Mouse (Mus musculus) common myeloid progenitor, adult 5-6 weeks (primary cell): ENCODE results near the gene Lcor. TPM values are rescaled to one million over a fixed set of nuclear protein-coding genes. Genes with fewer than 3 reads are reported as not detected.

ENCODE experiments used
- total RNA-seq: library from RNA; stranded (forward); fragments of 200-1000, 187-1606 nt; gene quantifications from 2 replicates; pipeline ENCODE4 v1.2.3, GENCODE M21; 2017

Gene Lcor
- total RNA-seq, 1 experiment from 2014 or later, result 21.1 TPM

Other genes starting within 250 kb of the Lcor start
- gene Tm9sf3, start 218.6 kb upstream of the Lcor start, total RNA-seq, result 243 and 265 TPM in 2 replicates
- 10.0 and 10.2 TPM in 2 replicates for gene Pik3ap1, start 97.5 kb upstream of the Lcor start, total RNA-seq
- gene Gm340, start 99.7 kb downstream of the Lcor start, total RNA-seq, result 16.1 and 17.3 TPM in 2 replicates